Mouse (Mus musculus): ENCODE results near the gene Slc45a2. TPM values are rescaled to one million over a fixed set of nuclear protein-coding genes. Genes with fewer than 3 reads are reported as not detected.

Slc45a2 gene
- polyA plus RNA-seq (2011; ENCODE audit: insufficient read length, low read depth, missing spikeins), result not detected in 2 replicates

- TF ChIP-seq POLR2A (IDR thresholded peaks at IDR 0.05; ENCODE audit: low read depth, low read length), result no peak
- Histone ChIP-seq H3K27ac (ENCODE audit: insufficient read depth, low read length) (no peak within 1 kb of the TSS), H3K4me3 (ENCODE audit: insufficient read depth, low read length) (no peak within 1 kb of the TSS), H3K4me1 (ENCODE audit: control insufficient read depth, insufficient read depth, low read length) (no peaks in the 10 kb centered on the region)
Observed at GRCm38 (mm10) chr15:11000421-11000820, at the start of gene Slc45a2. Slc45a2 (plus strand) TSS chr15:11000721.

GRCm38 (mm10) chr15:10951951-10952759 is 48.4 kb upstream of the Slc45a2 start, which contains the start of gene C1qtnf3:
C1qtnf3 (plus strand) TSS chr15:10952332.
- Histone ChIP-seq H3K4me1 (ENCODE audit: control insufficient read depth, insufficient read depth, low read length) (peaks cover 10% of the 10 kb centered on the region), H3K4me3 (ENCODE audit: insufficient read depth, low read length) (no peak within 1 kb of the TSS; the same call in 1 of the 2 replicates), H3K27ac (ENCODE audit: insufficient read depth, low read length) (no peak within 1 kb of the TSS)
- no peak for TF ChIP-seq CTCF (IDR thresholded peaks at IDR 0.05; ENCODE audit: borderline replicate concordance, insufficient read depth, low read length)
- no peak for TF ChIP-seq POLR2A (IDR thresholded peaks at IDR 0.05; ENCODE audit: low read depth, low read length)

GRCm38 (mm10) chr15:10952760-10953305 is 47.7 kb upstream of the Slc45a2 start:
- Histone ChIP-seq H3K4me3 (ENCODE audit: insufficient read depth, low read length) (no peak overlapping the region; the same call in 1 of the 2 replicates), H3K27ac (ENCODE audit: insufficient read depth, low read length) (no peak overlapping the region)

GRCm38 (mm10) chr15:10953465-10953864 is 47.1 kb upstream of the Slc45a2 start:
- H3K27ac ChIP-seq (ENCODE audit: insufficient read depth, low read length), result no peak overlapping the region
- TF ChIP-seq CTCF (IDR thresholded peaks at IDR 0.05; ENCODE audit: borderline replicate concordance, insufficient read depth, low read length) (no peak), POLR2A (IDR thresholded peaks at IDR 0.05; ENCODE audit: low read depth, low read length) (no peak)
- 0 out of 2 replicates have a peak overlapping the region, but pooled peaks have one; percentile 2 for H3K4me3 ChIP-seq (ENCODE audit: insufficient read depth, low read length)
- H3K4me1 ChIP-seq (ENCODE audit: control insufficient read depth, insufficient read depth, low read length), result peaks cover 10% of the 10 kb centered on the region

More at GRCm38 (mm10) chr15:10952760-10953305, 47.7 kb upstream of the Slc45a2 start:
- peaks cover 10% of the 10 kb centered on the region for H3K4me1 ChIP-seq (ENCODE audit: control insufficient read depth, insufficient read depth, low read length)
- TF ChIP-seq POLR2A (IDR thresholded peaks at IDR 0.05; ENCODE audit: low read depth, low read length) (no peak), CTCF (IDR thresholded peaks at IDR 0.05; ENCODE audit: borderline replicate concordance, insufficient read depth, low read length) (no peak)

GRCm38 (mm10) chr15:10954381-10955016 is 46.0 kb upstream of the Slc45a2 start:
- Histone ChIP-seq H3K27ac (ENCODE audit: insufficient read depth, low read length) (no peak overlapping the region), H3K4me1 (ENCODE audit: control insufficient read depth, insufficient read depth, low read length) (peaks cover 10% of the 10 kb centered on the region), H3K4me3 (ENCODE audit: insufficient read depth, low read length) (no peak overlapping the region)
- TF ChIP-seq CTCF (IDR thresholded peaks at IDR 0.05; ENCODE audit: borderline replicate concordance, insufficient read depth, low read length), result no peak
- no peak for TF ChIP-seq POLR2A (IDR thresholded peaks at IDR 0.05; ENCODE audit: low read depth, low read length)

GRCm38 (mm10) chr15:10955156-10955555 is 45.4 kb upstream of the Slc45a2 start:
- TF ChIP-seq POLR2A (IDR thresholded peaks at IDR 0.05; ENCODE audit: low read depth, low read length) (no peak), CTCF (IDR thresholded peaks at IDR 0.05; ENCODE audit: borderline replicate concordance, insufficient read depth, low read length) (no peak)
- H3K27ac ChIP-seq (ENCODE audit: insufficient read depth, low read length), result no peak overlapping the region
- H3K4me1 ChIP-seq (ENCODE audit: control insufficient read depth, insufficient read depth, low read length), result peaks cover 10% of the 10 kb centered on the region
- no peak overlapping the region for H3K4me3 ChIP-seq (ENCODE audit: insufficient read depth, low read length)

- TF ChIP-seq CTCF (IDR thresholded peaks at IDR 0.05; ENCODE audit: borderline replicate concordance, insufficient read depth, low read length), result no peak
- TF ChIP-seq POLR2A (IDR thresholded peaks at IDR 0.05; ENCODE audit: low read depth, low read length), result no peak
- no peak overlapping the region for H3K27ac ChIP-seq (ENCODE audit: insufficient read depth, low read length)
- H3K4me1 ChIP-seq (ENCODE audit: control insufficient read depth, insufficient read depth, low read length), result peaks cover 9% of the 10 kb centered on the region
- H3K4me3 ChIP-seq (ENCODE audit: insufficient read depth, low read length), result no peak overlapping the region
Observed at GRCm38 (mm10) chr15:10956706-10957105, 43.8 kb upstream of the Slc45a2 start.

- Histone ChIP-seq H3K4me1 (ENCODE audit: control insufficient read depth, insufficient read depth, low read length) (peaks cover 3% of the 10 kb centered on the region; the same call in 1 of the 2 replicates), H3K27ac (ENCODE audit: insufficient read depth, low read length) (no peak overlapping the region), H3K4me3 (ENCODE audit: insufficient read depth, low read length) (no peak overlapping the region)
- TF ChIP-seq CTCF (IDR thresholded peaks at IDR 0.05; ENCODE audit: borderline replicate concordance, insufficient read depth, low read length), result no peak
- TF ChIP-seq POLR2A (IDR thresholded peaks at IDR 0.05; ENCODE audit: low read depth, low read length), result no peak
Observed at GRCm38 (mm10) chr15:10959277-10960026, 41.1 kb upstream of the Slc45a2 start.

GRCm38 (mm10) chr15:10960267-10960666 is 40.3 kb upstream of the Slc45a2 start:
- TF ChIP-seq CTCF (IDR thresholded peaks at IDR 0.05; ENCODE audit: borderline replicate concordance, insufficient read depth, low read length) (no peak), POLR2A (IDR thresholded peaks at IDR 0.05; ENCODE audit: low read depth, low read length) (no peak)
- no peak overlapping the region for H3K27ac ChIP-seq (ENCODE audit: insufficient read depth, low read length)
- H3K4me1 ChIP-seq (ENCODE audit: control insufficient read depth, insufficient read depth, low read length), result peaks cover 3% of the 10 kb centered on the region; the same call in 1 of the 2 replicates
- no peak overlapping the region for H3K4me3 ChIP-seq (ENCODE audit: insufficient read depth, low read length)

Measured in embryonic fibroblast, embryonic 13.5 days (primary cell).